Mouse (Mus musculus) olfactory bulb, adult 2 months (tissue): ENCODE measurements at regions not wholly inside any gene's neighbourhood (a gene's known extent, or its start where the extent isn't known, plus 50 kb on each side); places are given as distances from the start of the nearest gene placed in this dataset.

Experiments used
- H3K27ac ChIP-seq: fragments of 200-500 bp; 2 replicates; pipeline ENCODE4 v1.5.1; 2012; ENCODE audit warnings: low read depth, low read length; ENCODE audit not compliant: insufficient read depth
- H3K4me1 ChIP-seq: fragments of 200-500 bp; 2 replicates; pipeline ENCODE4 v1.6.1; 2012; ENCODE audit warnings: low read length; ENCODE audit not compliant: control insufficient read depth, insufficient read depth
- H3K4me3 ChIP-seq: fragments of 200-500 bp; 2 replicates; pipeline ENCODE4 v1.5.1; 2012; ENCODE audit warnings: mild to moderate bottlenecking, low read depth, low read length, moderate library complexity; ENCODE audit not compliant: insufficient read depth
- CTCF ChIP-seq: fragments of 200-500 bp; IDR thresholded peaks from 2 replicates; pipeline ENCODE4 v1.5.1; 2012; ENCODE audit warnings: low read depth, mild to moderate bottlenecking, low read length, moderate library complexity; ENCODE audit not compliant: insufficient read depth
- POLR2A ChIP-seq: fragments of 200-500 bp; IDR thresholded peaks from 2 replicates; pipeline ENCODE4 v1.6.1; 2012; ENCODE audit warnings: mild to moderate bottlenecking, low read depth, low read length, moderate library complexity; ENCODE audit not compliant: insufficient read depth
- WGBS: fragments of 180-500 bp; shearing (Covaris S2); methylation state at CpG from one replicate; pipeline ENCODE4 v1.1.7; 2018; 5-methylcytosine and 5-hydroxymethylcytosine counted together

GRCm38 (mm10) chr13:57099601-57100000 is 203.8 kb upstream of the Trpc7 start:
- Histone ChIP-seq H3K4me1 (no peaks in the 10 kb centered on the region), H3K27ac (no peak overlapping the region), H3K4me3 (no peak overlapping the region)
- TF ChIP-seq POLR2A (no peak), CTCF (no peak)
- 87% methylated on average over 7 of the region's 7 CpGs for whole genome bisulfite sequencing

- H3K4me1 ChIP-seq: peaks cover 8% of the 10 kb centered on the region
- H3K4me3 ChIP-seq: no peak overlapping the region
- WGBS: 97% methylated on average over 8 of the region's 8 CpGs
- TF ChIP-seq CTCF: no peak
- TF ChIP-seq POLR2A: no peak
- no peak overlapping the region for H3K27ac ChIP-seq
Observed at GRCm38 (mm10) chr13:57091886-57092285, 196.1 kb upstream of the Trpc7 start.

- Histone ChIP-seq H3K27ac (no peak overlapping the region), H3K4me3 (no peak overlapping the region), H3K4me1 (peaks cover 8% of the 10 kb centered on the region)
- 72% methylated on average over 13 of the region's 13 CpGs for WGBS
- TF ChIP-seq CTCF: no peak
- no peak for TF ChIP-seq POLR2A
Observed at GRCm38 (mm10) chr13:57089381-57090075, 193.7 kb upstream of the Trpc7 start.

DNA sequence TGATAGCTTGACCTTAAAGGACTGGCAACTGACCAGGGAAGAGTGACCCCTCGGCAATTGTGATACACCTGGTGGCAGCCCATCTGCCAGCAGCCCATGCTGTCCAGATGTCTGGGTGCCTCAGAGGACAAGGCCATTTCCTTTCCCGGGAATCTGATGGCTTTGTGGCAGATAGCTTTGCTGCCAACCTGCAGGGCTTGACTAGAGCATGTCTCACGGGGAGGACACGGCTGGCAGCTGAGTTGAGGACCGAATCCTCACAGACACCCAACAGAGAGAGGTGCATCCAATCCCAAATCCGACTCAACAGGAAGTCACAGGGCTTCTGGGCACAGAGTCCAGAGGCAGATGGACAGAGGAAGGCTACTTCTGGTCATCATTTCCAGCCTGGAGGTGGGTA is 192.2 kb upstream of the Trpc7 start:
- Histone ChIP-seq H3K4me1 (peaks cover 8% of the 10 kb centered on the region), H3K4me3 (no peak overlapping the region), H3K27ac (no peak overlapping the region)
- TF ChIP-seq POLR2A: no peak
- no peak for TF ChIP-seq CTCF
- WGBS: 93% methylated on average over 6 of the region's 6 CpGs

DNA sequence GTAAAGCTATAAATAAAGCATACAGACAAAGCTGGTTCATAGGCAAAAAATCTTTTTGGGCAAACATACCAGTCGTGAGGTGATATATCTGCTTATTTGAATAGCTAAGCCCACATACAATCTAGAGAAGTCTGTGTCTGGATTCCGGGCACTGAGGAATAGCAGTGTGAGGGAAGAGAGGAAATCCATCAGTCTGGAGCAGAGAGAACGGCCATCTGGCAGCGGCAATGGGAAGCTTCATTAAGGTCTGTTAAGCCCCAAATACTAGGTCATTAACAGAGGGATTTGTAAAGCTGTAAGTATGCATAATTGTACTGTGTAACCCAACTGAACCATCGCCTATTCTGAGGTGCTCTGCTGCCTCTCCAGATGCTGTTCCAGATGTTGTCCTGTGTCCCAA is 191.6 kb upstream of the Trpc7 start:
- TF ChIP-seq POLR2A (no peak), CTCF (no peak)
- Histone ChIP-seq H3K27ac (no peak overlapping the region), H3K4me3 (no peak overlapping the region), H3K4me1 (peaks cover 8% of the 10 kb centered on the region)
- WGBS: 72% methylated on average over 5 of the region's 5 CpGs

DNA sequence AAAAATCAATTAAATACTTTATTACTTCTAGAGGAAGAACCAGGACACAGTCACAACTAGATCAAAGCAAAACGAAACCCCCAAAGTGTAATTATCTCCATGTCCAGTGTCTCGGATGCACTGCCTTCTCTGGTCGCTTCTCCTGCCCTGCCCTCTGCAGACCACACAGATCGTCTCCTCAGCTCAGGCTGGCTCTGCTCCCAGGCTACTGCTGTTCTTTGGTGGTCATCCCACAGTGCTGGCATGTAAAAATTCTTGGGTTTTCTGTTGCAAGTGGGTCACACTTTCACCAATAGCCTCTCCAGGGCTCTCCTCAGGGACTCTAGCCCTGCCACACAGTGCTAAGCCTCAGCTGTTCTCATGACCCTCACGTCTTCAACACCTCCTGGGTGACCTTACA is 188.0 kb upstream of the Trpc7 start:
- Histone ChIP-seq H3K4me1 (0 out of 2 replicates have a peak, but pooled peaks cover 2% of the 10 kb centered on the region), H3K27ac (no peak overlapping the region), H3K4me3 (no peak overlapping the region)
- TF ChIP-seq CTCF (no peak), POLR2A (no peak)
- WGBS: 75% methylated on average over 5 of the region's 5 CpGs

DNA sequence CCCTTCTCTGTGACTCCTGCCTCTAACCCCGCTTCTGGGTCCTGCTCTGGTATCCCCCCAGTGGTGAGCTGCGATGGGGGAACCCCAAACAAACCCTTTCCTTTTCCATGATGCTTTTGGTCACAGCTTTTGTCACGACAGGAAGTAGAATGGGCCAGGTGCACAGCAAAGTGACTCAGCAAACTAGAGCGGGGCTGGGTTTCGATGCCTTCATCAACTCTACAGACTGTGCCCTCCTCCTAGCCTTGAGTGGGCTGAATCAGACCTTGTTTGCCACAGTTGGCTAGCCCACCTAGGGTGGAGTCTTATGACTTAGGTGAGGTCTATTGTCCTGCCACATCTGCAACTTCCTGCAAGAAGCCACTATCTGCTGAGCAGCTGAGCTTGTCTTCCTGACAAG is 174.7 kb upstream of the Trpc7 start:
- TF ChIP-seq CTCF: no peak
- TF ChIP-seq POLR2A: no peak
- whole genome bisulfite sequencing: 91% methylated on average over 5 of the region's 5 CpGs
- Histone ChIP-seq H3K27ac (no peak overlapping the region), H3K4me3 (no peak overlapping the region), H3K4me1 (no peaks in the 10 kb centered on the region)

GRCm38 (mm10) chr13:57061656-57062055 is 165.9 kb upstream of the Trpc7 start:
- 86% methylated on average over 9 of the region's 9 CpGs for WGBS
- Histone ChIP-seq H3K4me1 (no peaks in the 10 kb centered on the region), H3K27ac (no peak overlapping the region), H3K4me3 (no peak overlapping the region)
- no peak for TF ChIP-seq CTCF
- no peak for TF ChIP-seq POLR2A

GRCm38 (mm10) chr13:57061074-57061473 is 165.3 kb upstream of the Trpc7 start:
- no peak overlapping the region for H3K27ac ChIP-seq
- WGBS: 55% methylated on average over 7 of the region's 7 CpGs

GRCm38 (mm10) chr13:57056786-57057185 is 161.0 kb upstream of the Trpc7 start:
- Histone ChIP-seq H3K27ac (no peak overlapping the region), H3K4me1 (peaks cover 5% of the 10 kb centered on the region), H3K4me3 (no peak overlapping the region)
- TF ChIP-seq POLR2A (no peak), CTCF (no peak)
- 58% methylated on average over 15 of the region's 15 CpGs for WGBS

More at GRCm38 (mm10) chr13:57061074-57061473, 165.3 kb upstream of the Trpc7 start:
- Histone ChIP-seq H3K4me3 (no peak overlapping the region), H3K4me1 (no peaks in the 10 kb centered on the region)
- TF ChIP-seq POLR2A: no peak
- no peak for TF ChIP-seq CTCF
